Mouse (Mus musculus) left cerebral cortex, adult 2 months (tissue): Measurements from ENCODE around the gene Smad3. TPM values are rescaled to one million over a fixed set of nuclear protein-coding genes. Genes with fewer than 3 reads are reported as not detected.
A peak's percentile ranks its signal among the peaks of the same experiment; 100 is the strongest.

ENCODE experiments used
- DNase-seq, 2 experiments: peaks; one replicate each; pipeline ENCODE4 v3.0.0; 2021 to 2022; ENCODE audit warnings: low spot score in 2 of 2, mixed read lengths in 1 of 2; ENCODE audit errors: extremely low spot score in 1 of 2
- H3K27ac ChIP-seq: fragments of 200-600 bp; 2 replicates; pipeline ENCODE4 v1.8.1; 2022
- H3K4me3 ChIP-seq: fragments of 200-600 bp; 2 replicates; pipeline ENCODE4 v1.8.1; 2022
- CTCF ChIP-seq: fragments of 200-600 bp; IDR thresholded peaks from 2 replicates; pipeline ENCODE4 v1.8.1; 2022; ENCODE audit warnings: antibody characterized with exemption, mild to moderate bottlenecking, moderate library complexity
- intact Hi-C: fragments of 180-260 bp; cut with DNase I; formaldehyde crosslinking; loops from one replicate; pipeline ENCODE4 v1.15.1; 2025
- total RNA-seq, 2 experiments: library from RNA; stranded (reverse); gene quantifications; 2 replicates each; pipeline ENCODE4 v1.2.3; 2021

Gene Smad3
- total RNA-seq, 2 experiments from 2014 or later, result 60.0 to 69.0 TPM

- Histone ChIP-seq H3K4me3 (no peak overlapping the region), H3K27ac (peak overlapping the region; percentile 79; the same call in 1 of the 2 replicates)
- DNase-seq, result no peak
- intact Hi-C loops, result loop anchor here (1.0 to 5.0 kb wide), 2 partner anchors 107 to 194 kb away; partner anchors contain the start of gene Smad3
- peak; percentile 50 for TF ChIP-seq CTCF
These were observed 107.8 kb downstream of the Smad3 start for GRCm38 (mm10) chr9:63649841-63650545.

- H3K4me3 ChIP-seq, result no peak overlapping the region
- peak overlapping the region; percentile 76 for H3K27ac ChIP-seq
- DNase-seq, result no peak
- intact Hi-C loops, result no loop called here
- TF ChIP-seq CTCF, result no peak
These were observed 109.3 kb downstream of the Smad3 start for GRCm38 (mm10) chr9:63648520-63648918.

GRCm38 (mm10) chr9:63647581-63648519 is 109.9 kb downstream of the Smad3 start:
- no peak; the same call in 1 of the 2 replicates for TF ChIP-seq CTCF
- H3K27ac ChIP-seq, result peak overlapping the region; percentile 76
- intact Hi-C loops, result no loop called here
- H3K4me3 ChIP-seq, result no peak overlapping the region
- no peak for DNase-seq

- no peak for TF ChIP-seq CTCF
- intact Hi-C loops, result no loop called here
- no peak for DNase-seq
- no peak overlapping the region for H3K27ac ChIP-seq
- no peak overlapping the region for H3K4me3 ChIP-seq
These were observed 112.7 kb downstream of the Smad3 start for GRCm38 (mm10) chr9:63645084-63645483.

- no peak for TF ChIP-seq CTCF
- Histone ChIP-seq H3K4me3 (no peak overlapping the region), H3K27ac (0 out of 2 replicates have a peak overlapping the region, but pooled peaks have one; percentile 21)
- no peak for DNase-seq
- intact Hi-C loops, result no loop called here
These were observed 113.8 kb downstream of the Smad3 start for GRCm38 (mm10) chr9:63644011-63644410.

- TF ChIP-seq CTCF, result no peak
- Histone ChIP-seq H3K4me3 (no peak overlapping the region), H3K27ac (peak overlapping the region; percentile 89)
- DNase-seq, result no peak
- intact Hi-C loops, result no loop called here
These were observed 115.7 kb downstream of the Smad3 start for GRCm38 (mm10) chr9:63641983-63642646.

GRCm38 (mm10) chr9:63636113-63636512 is 121.7 kb downstream of the Smad3 start:
- no peak for TF ChIP-seq CTCF
- DNase-seq, result no peak
- peak overlapping the region; percentile 42; the same call in 1 of the 2 replicates for H3K27ac ChIP-seq
- intact Hi-C loops, result no loop called here
- no peak overlapping the region for H3K4me3 ChIP-seq

- H3K27ac ChIP-seq, result peak overlapping the region; percentile 65; the same call in 1 of the 2 replicates
- intact Hi-C loops, result loop anchor here (5.0 kb wide), 1 partner anchor 124 kb away; the partner anchor contains the start of gene Smad3
- no peak for TF ChIP-seq CTCF
- DNase-seq, result no peak
- H3K4me3 ChIP-seq, result no peak overlapping the region
These were observed 124.5 kb downstream of the Smad3 start for GRCm38 (mm10) chr9:63633334-63633733.

GRCm38 (mm10) chr9:63632924-63633323 is 124.9 kb downstream of the Smad3 start:
- intact Hi-C loops, result loop anchor here (5.0 kb wide), 1 partner anchor 124 kb away; the partner anchor contains the start of gene Smad3
- peak in 1 of 2 experiments; percentile 56 for DNase-seq
- Histone ChIP-seq H3K27ac (peak overlapping the region; percentile 65; the same call in 1 of the 2 replicates), H3K4me3 (no peak overlapping the region)
- no peak; the same call in 1 of the 2 replicates for TF ChIP-seq CTCF

GRCm38 (mm10) chr9:63632045-63632444 is 125.7 kb downstream of the Smad3 start:
- peak; percentile 43 for TF ChIP-seq CTCF
- intact Hi-C loops, result loop anchor here (5.0 kb wide), 1 partner anchor 125 kb away; the partner anchor contains the start of gene Smad3
- DNase-seq, result no peak
- Histone ChIP-seq H3K4me3 (no peak overlapping the region), H3K27ac (0 out of 2 replicates have a peak overlapping the region, but pooled peaks have one; percentile 48)

GRCm38 (mm10) chr9:63625090-63625756 is 132.6 kb downstream of the Smad3 start:
- intact Hi-C loops, result no loop called here
- no peak for DNase-seq
- no peak overlapping the region for H3K4me3 ChIP-seq
- TF ChIP-seq CTCF, result no peak
- peak overlapping the region; percentile 37 for H3K27ac ChIP-seq
